Mouse (Mus musculus) cerebellum, adult 2 months (tissue): Measurements from ENCODE around the gene Zfp771.

Experiments
- CTCF ChIP-seq: fragments of 200-500 bp; IDR thresholded peaks from 2 replicates; pipeline ENCODE4 v1.5.1; 2011; ENCODE audit warnings: low read depth, mild to moderate bottlenecking, control low read depth, low read length, moderate library complexity, borderline replicate concordance; ENCODE audit not compliant: insufficient read depth
- POLR2A ChIP-seq: fragments of 200-500 bp; IDR thresholded peaks from 2 replicates; pipeline ENCODE4 v1.6.1; 2011; ENCODE audit warnings: low read length, control low read depth, borderline replicate concordance; ENCODE audit not compliant: insufficient read depth

DNA sequence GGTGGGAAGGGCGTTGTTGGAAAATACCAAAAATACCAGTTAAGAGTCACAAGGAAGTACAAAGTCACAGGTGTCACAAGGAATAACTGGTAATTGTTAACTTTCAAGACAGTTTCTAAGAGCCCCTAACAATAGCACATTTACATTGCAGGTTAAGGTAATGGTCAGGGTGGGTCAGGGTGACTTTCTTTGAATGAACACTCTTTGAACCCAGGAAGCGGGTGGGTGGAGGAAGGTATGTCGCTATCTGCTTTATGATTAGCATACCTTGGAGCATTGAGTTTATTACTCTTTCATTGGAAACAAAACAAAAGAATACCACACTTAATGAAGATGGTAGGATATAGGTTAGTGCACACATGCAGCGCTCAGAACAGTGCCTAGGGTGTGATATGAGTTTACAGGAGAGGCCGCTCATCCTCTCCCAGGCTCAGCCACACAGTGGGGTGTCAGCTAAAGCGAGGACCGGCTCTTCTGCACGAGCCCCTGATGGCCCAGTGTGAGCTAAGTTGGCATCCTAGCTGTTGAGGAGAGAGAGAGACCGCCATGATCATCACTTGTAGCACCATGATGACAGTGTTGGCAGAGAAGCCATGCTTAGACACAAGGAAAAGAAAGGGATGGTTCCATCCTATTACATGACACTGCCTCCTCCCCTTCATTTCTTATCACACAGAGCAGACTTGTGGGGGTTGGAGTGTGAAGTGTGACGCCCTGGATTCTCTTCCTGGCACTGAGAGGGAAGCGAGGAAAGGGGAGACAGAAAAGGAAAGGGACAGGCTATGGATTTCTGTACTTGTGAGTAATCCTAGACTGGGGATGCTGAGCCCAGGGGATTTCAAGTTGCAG, 18.7 kb upstream of the Zfp771 start:
- no peak for TF ChIP-seq CTCF
- TF ChIP-seq POLR2A, result no peak
